Mouse (Mus musculus) spleen, adult 2 months (tissue): ENCODE results near the gene Ifit3.
"Not testable (repeated sequence)": the region's sequence is repeated elsewhere in the genome, so short reads cannot be mapped to it uniquely, and the experiment has no call there.

Experiments
- CTCF ChIP-seq: fragments of 200-500 bp; IDR thresholded peaks from 2 replicates; pipeline ENCODE4 v1.5.1; 2011; ENCODE audit warnings: mild to moderate bottlenecking, inconsistent platforms; ENCODE audit not compliant: insufficient read depth, insufficient read length, insufficient replicate concordance; ENCODE audit errors: extremely low read depth
- POLR2A ChIP-seq: fragments of 200-500 bp; IDR thresholded peaks from 2 replicates; pipeline ENCODE4 v1.6.1; 2011; ENCODE audit warnings: low read depth, low read length, inconsistent platforms

GRCm38 (mm10) chr19:34599250-34599649 lies 15.9 kb downstream of the Ifit3 start:
- not testable (repeated sequence) for TF ChIP-seq CTCF, POLR2A
